ENCODE assay signal across 8 mouse cellular contexts in the genomic region with DNA sequence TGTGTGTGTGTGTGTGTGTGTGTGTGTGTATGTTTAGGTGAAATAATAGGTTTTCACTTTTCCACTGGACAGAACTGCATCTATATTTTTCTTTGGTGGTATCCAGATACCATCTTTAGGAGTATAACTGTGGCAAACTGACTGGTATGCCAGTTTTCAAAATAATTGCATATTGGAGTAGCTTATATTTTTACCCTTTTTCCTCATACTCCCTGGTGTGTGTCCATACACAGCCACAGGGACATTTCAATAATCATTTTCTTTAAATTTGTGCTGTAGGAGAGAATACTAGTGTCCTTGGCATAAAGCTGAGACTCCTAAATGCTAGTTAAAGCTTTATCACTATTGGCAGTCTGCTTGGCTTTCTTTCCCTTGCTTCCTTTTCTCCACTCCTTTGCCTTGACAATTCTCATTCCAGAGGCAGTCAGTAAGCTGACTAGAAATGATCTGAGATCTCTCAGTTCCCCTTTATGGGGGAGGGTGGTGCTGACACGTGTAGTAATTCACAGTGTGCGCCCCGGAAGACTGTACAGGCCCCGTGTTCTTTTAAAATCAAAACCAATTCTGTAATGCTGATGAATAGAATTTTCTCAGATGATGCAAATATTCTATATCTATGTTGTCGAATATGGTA. TPM values are rescaled to one million over a fixed set of nuclear protein-coding genes. Genes with fewer than 3 reads are reported as not detected.
DNase-seq lines count a peak whose midpoint lies in the region; ATAC-seq and TF ChIP-seq lines count a peak whose summit lies in the region.

No protein-coding gene starts in this region.

- WGBS in lung, embryonic 14.5 days, result 36% methylated on average over 5 of the region's 5 CpGs
- WGBS in embryonic facial prominence, embryonic 11.5 days, result 54% methylated on average over 5 of the region's 5 CpGs
- WGBS in hindbrain, embryonic 15.5 days, result 36% methylated on average over 5 of the region's 5 CpGs
- 72% methylated on average over 5 of the region's 5 CpGs for WGBS in midbrain, embryonic 11.5 days

- DNase-seq in lung, embryonic 14.5 days, result peak; percentile 17
- DNase-seq in lung, postnatal 10 days, result no peak
- no peak for DNase-seq in embryonic facial prominence, embryonic 11.5 days (ENCODE audit: low spot score)
- DNase-seq in midbrain, embryonic 11.5 days (ENCODE audit: low spot score, missing footprints), result no peak
- no peak for DNase-seq in T-cell, adult 2 months (ENCODE audit: low spot score)
- no peak for DNase-seq in urinary bladder, adult 2 months (ENCODE audit: low spot score)
- no peak for DNase-seq in kidney, postnatal 4 days

- H3K4me2 ChIP-seq in lung, embryonic 14.5 days, result peak overlapping the region; percentile 69
- H3K4me2 ChIP-seq in embryonic facial prominence, embryonic 11.5 days (ENCODE audit: low read depth, low read length), result peak overlapping the region; percentile 34
- H3K4me2 ChIP-seq in hindbrain, embryonic 15.5 days, result peak overlapping the region; percentile 79
- H3K4me2 ChIP-seq in midbrain, embryonic 11.5 days, result peak overlapping the region; percentile 56

- TF ChIP-seq CTCF in lung, embryonic 14.5 days (IDR thresholded peaks at IDR 0.05; ENCODE audit: low read depth), result no peak

- no peak overlapping the region for H3K27ac ChIP-seq in lung, embryonic 14.5 days (ENCODE audit: low read depth)
- H3K27ac ChIP-seq in embryonic facial prominence, embryonic 11.5 days (replicated peaks; ENCODE audit: low read depth, low read length), result no peak overlapping the region
- no peak overlapping the region for H3K27ac ChIP-seq in hindbrain, embryonic 15.5 days (replicated peaks)
- no peak overlapping the region for H3K27ac ChIP-seq in midbrain, embryonic 11.5 days (ENCODE audit: low read depth, low read length)

- 0 out of 2 replicates have a peak, but pooled peaks cover 4% of the 10 kb centered on the region for H3K36me3 ChIP-seq in lung, embryonic 14.5 days (ENCODE audit: insufficient read depth)
- no peaks in the 10 kb centered on the region for H3K36me3 ChIP-seq in embryonic facial prominence, embryonic 11.5 days (replicated peaks; ENCODE audit: control insufficient read depth, insufficient read depth, low read depth, low read length)
- H3K36me3 ChIP-seq in hindbrain, embryonic 15.5 days, result no peaks in the 10 kb centered on the region
- no peaks in the 10 kb centered on the region for H3K36me3 ChIP-seq in midbrain, embryonic 11.5 days (ENCODE audit: control insufficient read depth, insufficient read depth, low read length)

- ATAC-seq in lung, embryonic 14.5 days (ENCODE audit: insufficient read depth), result no peak
- ATAC-seq in embryonic facial prominence, embryonic 11.5 days (replicated peaks; ENCODE audit: insufficient number of reproducible peaks, low FRiP score, low TSS enrichment, low read depth), result no peak
- no peak for ATAC-seq in hindbrain, embryonic 15.5 days (ENCODE audit: low FRiP score, low read depth)
- ATAC-seq in midbrain, embryonic 11.5 days (ENCODE audit: low FRiP score), result no peak

- no peaks in the 10 kb centered on the region for H3K9me3 ChIP-seq in lung, embryonic 14.5 days (ENCODE audit: low read depth, low read length)
- no peaks in the 10 kb centered on the region for H3K9me3 ChIP-seq in embryonic facial prominence, embryonic 11.5 days (replicated peaks; ENCODE audit: control insufficient read depth, low read length)
- no peaks in the 10 kb centered on the region for H3K9me3 ChIP-seq in hindbrain, embryonic 15.5 days
- no peaks in the 10 kb centered on the region for H3K9me3 ChIP-seq in midbrain, embryonic 11.5 days (ENCODE audit: control insufficient read depth, low read length)

- H3K4me3 ChIP-seq in lung, embryonic 14.5 days (ENCODE audit: low read depth, low read length), result peak overlapping the region; percentile 96
- peak overlapping the region; percentile 22 for H3K4me3 ChIP-seq in embryonic facial prominence, embryonic 11.5 days (ENCODE audit: low read depth, low read length)
- H3K4me3 ChIP-seq in hindbrain, embryonic 15.5 days, result peak overlapping the region; percentile 71
- peak overlapping the region; percentile 73 for H3K4me3 ChIP-seq in midbrain, embryonic 11.5 days (ENCODE audit: low read depth, low read length)

- peak overlapping the region; percentile 0; the same call in 1 of the 2 replicates for H3K9ac ChIP-seq in lung, embryonic 14.5 days
- no peak overlapping the region for H3K9ac ChIP-seq in embryonic facial prominence, embryonic 11.5 days (replicated peaks; ENCODE audit: low read length)
- peak overlapping the region; percentile 40 for H3K9ac ChIP-seq in hindbrain, embryonic 15.5 days
- peak overlapping the region; percentile 43 for H3K9ac ChIP-seq in midbrain, embryonic 11.5 days (ENCODE audit: low read length)

- H3K27me3 ChIP-seq in lung, embryonic 14.5 days (ENCODE audit: insufficient read depth, low read length), result no peaks in the 10 kb centered on the region
- H3K27me3 ChIP-seq in embryonic facial prominence, embryonic 11.5 days (ENCODE audit: control insufficient read depth, insufficient read depth, low read length), result no peaks in the 10 kb centered on the region
- H3K27me3 ChIP-seq in hindbrain, embryonic 15.5 days, result no peaks in the 10 kb centered on the region
- no peaks in the 10 kb centered on the region for H3K27me3 ChIP-seq in midbrain, embryonic 11.5 days (ENCODE audit: control insufficient read depth, insufficient read depth, low read length)

- H3K4me1 ChIP-seq in lung, embryonic 14.5 days (ENCODE audit: insufficient read depth), result peaks cover 5% of the 10 kb centered on the region; the same call in 1 of the 2 replicates
- no peaks in the 10 kb centered on the region for H3K4me1 ChIP-seq in embryonic facial prominence, embryonic 11.5 days (ENCODE audit: control insufficient read depth, insufficient read depth, low read length)
- peaks cover 21% of the 10 kb centered on the region for H3K4me1 ChIP-seq in hindbrain, embryonic 15.5 days (replicated peaks)
- H3K4me1 ChIP-seq in midbrain, embryonic 11.5 days (ENCODE audit: control insufficient read depth, insufficient read depth, low read length), result peaks cover 12% of the 10 kb centered on the region

RNA-seq across cellular contexts. Expression of a gene that starts 2.4 kb away (rescaled TPM):
- polyA plus RNA-seq in lung, embryonic 14.5 days (2014; fragmentation: Nextera tagmentation; extraction: Ambion mirVana), result 12.0 and 12.9 TPM in 2 replicates
- polyA plus RNA-seq in embryonic facial prominence, embryonic 11.5 days (2014; fragmentation: Nextera tagmentation; extraction: Ambion mirVana), result 19.5 and 20.6 TPM in 2 replicates
- 19.5 and 20.2 TPM in 2 replicates for polyA plus RNA-seq in hindbrain, embryonic 15.5 days (2015; fragmentation: Nextera tagmentation; extraction: Ambion mirVana)
- 21.1 and 24.0 TPM in 2 replicates for polyA plus RNA-seq in midbrain, embryonic 11.5 days (2014; fragmentation: Nextera tagmentation; extraction: Ambion mirVana)
- polyA plus RNA-seq in urinary bladder, adult 2 months (2012; rRNA removed), result 6.6 and 7.9 TPM in 2 replicates

RNA-seq across cellular contexts. Expression of a gene that starts 51.6 kb away (rescaled TPM):
- polyA plus RNA-seq in lung, embryonic 14.5 days (2014; fragmentation: Nextera tagmentation; extraction: Ambion mirVana), result 36.9 and 38.8 TPM in 2 replicates
- 49.0 and 53.2 TPM in 2 replicates for polyA plus RNA-seq in embryonic facial prominence, embryonic 11.5 days (2014; fragmentation: Nextera tagmentation; extraction: Ambion mirVana)
- polyA plus RNA-seq in hindbrain, embryonic 15.5 days (2015; fragmentation: Nextera tagmentation; extraction: Ambion mirVana), result 25.8 and 28.7 TPM in 2 replicates
- polyA plus RNA-seq in midbrain, embryonic 11.5 days (2014; fragmentation: Nextera tagmentation; extraction: Ambion mirVana), result 53.4 and 59.2 TPM in 2 replicates
- polyA plus RNA-seq in urinary bladder, adult 2 months (2012; rRNA removed), result 12.0 and 13.6 TPM in 2 replicates

RNA-seq across cellular contexts. Expression of a gene that starts 56.7 kb away (rescaled TPM):
- polyA plus RNA-seq in lung, embryonic 14.5 days (2014; fragmentation: Nextera tagmentation; extraction: Ambion mirVana), result 0.68 and 0.78 TPM in 2 replicates
- polyA plus RNA-seq in embryonic facial prominence, embryonic 11.5 days (2014; fragmentation: Nextera tagmentation; extraction: Ambion mirVana), result 0.28 and 0.43 TPM in 2 replicates
- 0.39 and 0.78 TPM in 2 replicates for polyA plus RNA-seq in hindbrain, embryonic 15.5 days (2015; fragmentation: Nextera tagmentation; extraction: Ambion mirVana)
- 0.23 and 0.65 TPM in 2 replicates for polyA plus RNA-seq in midbrain, embryonic 11.5 days (2014; fragmentation: Nextera tagmentation; extraction: Ambion mirVana)
- polyA plus RNA-seq in urinary bladder, adult 2 months (2012; rRNA removed), result 1.6 and 1.7 TPM in 2 replicates

Comparison
In these comparisons a context has a peak if more than half of its experiments do, and no peak if none do; other contexts are left out.
1. H3K4me3 ChIP-seq: peak in every context shown above with its lines; median percentile 96 in lung, embryonic 14.5 days; 73 in midbrain, embryonic 11.5 days; 71 in hindbrain, embryonic 15.5 days; 22 in embryonic facial prominence, embryonic 11.5 days.